Mouse (Mus musculus): ENCODE measurements around the gene Dhx35.

Dhx35 gene

GRCm38 (mm10) chr2:158794494-158795004 lies at the start of gene Dhx35:
Gene Dhx35 (plus strand): TSS chr2:158794807.
- DNase-seq = peak; percentile 89 to 95

GRCm38 (mm10) chr2:158745049-158745482 lies 49.5 kb upstream of the Dhx35 start:
- DNase-seq = no peak

GRCm38 (mm10) chr2:158746164-158746563 lies 48.4 kb upstream of the Dhx35 start:
- DNase-seq = no peak

- DNase-seq = no peak
Measured at GRCm38 (mm10) chr2:158749366-158749765, 45.2 kb upstream of the Dhx35 start.

GRCm38 (mm10) chr2:158760231-158760630 lies 34.4 kb upstream of the Dhx35 start:
- DNase-seq = no peak

GRCm38 (mm10) chr2:158762339-158762738 lies 32.3 kb upstream of the Dhx35 start:
- DNase-seq = no peak

- peak; percentile 66 to 76 for DNase-seq
Measured at GRCm38 (mm10) chr2:158767742-158768339, 26.8 kb upstream of the Dhx35 start, which contains the start of gene Fam83d. Gene Fam83d (plus strand): TSS chr2:158768093.

- peak in 1 of 2 experiments; percentile 20 for DNase-seq
Measured at GRCm38 (mm10) chr2:158768350-158768749, 26.3 kb upstream of the Dhx35 start.

GRCm38 (mm10) chr2:158768771-158769170 lies 25.8 kb upstream of the Dhx35 start:
- DNase-seq = no peak

GRCm38 (mm10) chr2:158770126-158770757 lies 24.4 kb upstream of the Dhx35 start:
- no peak for DNase-seq

GRCm38 (mm10) chr2:158771066-158771763 lies 23.4 kb upstream of the Dhx35 start:
- DNase-seq = no peak

GRCm38 (mm10) chr2:158772808-158773207 lies 21.8 kb upstream of the Dhx35 start:
- DNase-seq = no peak

- no peak for DNase-seq
Measured at GRCm38 (mm10) chr2:158774886-158775285, 19.7 kb upstream of the Dhx35 start.

- no peak for DNase-seq
Measured at GRCm38 (mm10) chr2:158776716-158777115, 17.9 kb upstream of the Dhx35 start.

GRCm38 (mm10) chr2:158777490-158777889 lies 17.1 kb upstream of the Dhx35 start:
- no peak for DNase-seq

- no peak for DNase-seq
Measured at GRCm38 (mm10) chr2:158778349-158778748, 16.3 kb upstream of the Dhx35 start.

- DNase-seq = no peak
Measured at GRCm38 (mm10) chr2:158781126-158781525, 13.5 kb upstream of the Dhx35 start.

GRCm38 (mm10) chr2:158786927-158787795 lies 7.4 kb upstream of the Dhx35 start:
- no peak for DNase-seq

- no peak for DNase-seq
Measured at GRCm38 (mm10) chr2:158795043-158795442, 436 bp downstream of the Dhx35 start.

- DNase-seq = no peak
Measured at GRCm38 (mm10) chr2:158795875-158796274, 1.3 kb downstream of the Dhx35 start.

- no peak for DNase-seq
Measured at GRCm38 (mm10) chr2:158799328-158799727, 4.7 kb downstream of the Dhx35 start.

GRCm38 (mm10) chr2:158800788-158801187 lies 6.2 kb downstream of the Dhx35 start:
- no peak for DNase-seq

- no peak for DNase-seq
Measured at GRCm38 (mm10) chr2:158803575-158803974, 9.0 kb downstream of the Dhx35 start.

Data from cerebellum, adult 18-20 months (tissue).